Mouse (Mus musculus): ENCODE data around the gene Gm4981. TPM values are rescaled to one million over a fixed set of nuclear protein-coding genes. Genes with fewer than 3 reads are reported as not detected.
"Not testable (repeated sequence)": the region's sequence is repeated elsewhere in the genome, so short reads cannot be mapped to it uniquely, and the experiment has no call there.

Gene Gm4981
- not detected in 2 replicates for total RNA-seq (2017)

DNA sequence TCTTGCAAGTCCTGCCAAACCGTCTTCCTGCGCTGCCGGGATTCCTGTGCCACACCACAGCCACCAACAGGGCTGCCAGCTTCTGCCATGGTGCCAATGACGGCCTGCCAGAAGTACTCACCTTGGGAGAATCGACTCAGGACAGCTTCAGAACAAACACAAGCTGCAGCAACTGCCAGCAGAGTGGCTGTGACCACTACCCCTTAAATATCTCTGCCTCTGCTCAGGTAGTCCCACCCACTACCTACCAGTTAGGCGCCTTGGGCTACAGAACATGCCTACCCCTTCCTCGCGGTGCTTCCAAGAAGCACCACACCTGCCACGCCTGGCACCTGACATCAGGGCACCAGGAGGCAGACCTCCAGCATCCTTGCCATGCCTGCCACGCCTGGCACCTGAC, at the start of gene Gm4981:
Gm4981 (minus strand) TSS at position 89 of the 400 bp plus-strand sequence.
- no peak for ATAC-seq (replicated peaks in 1 of 2; ENCODE audit: insufficient read depth in 1 of 2, low FRiP score in 2 of 2, low TSS enrichment in 1 of 2, low read depth in 1 of 2, poor library complexity in 2 of 2, severe bottlenecking in 2 of 2)

DNA sequence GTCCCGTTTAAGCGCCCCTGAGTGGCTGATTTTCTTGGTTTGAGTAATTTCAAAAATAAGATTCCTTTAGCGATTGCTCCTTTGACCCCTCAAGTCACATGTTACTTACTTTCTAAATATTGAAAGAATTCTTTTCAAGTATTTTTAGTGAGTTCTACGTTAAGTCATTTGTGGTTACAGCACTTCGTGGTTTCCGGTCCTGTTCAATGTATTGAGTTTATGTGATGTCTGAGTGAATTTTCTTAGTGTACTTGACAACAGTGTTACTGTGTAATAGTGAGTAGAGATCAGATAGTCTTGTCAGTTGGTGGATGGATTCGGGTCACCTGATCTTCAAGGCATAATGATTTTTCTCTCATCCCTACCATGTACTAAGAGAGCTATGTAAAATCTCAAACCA, 45.7 kb upstream of the Gm4981 start:
- ATAC-seq (replicated peaks in 1 of 2; ENCODE audit: insufficient read depth in 1 of 2, low FRiP score in 2 of 2, low TSS enrichment in 1 of 2, low read depth in 1 of 2, poor library complexity in 2 of 2, severe bottlenecking in 2 of 2) = no peak

- no peak for ATAC-seq (replicated peaks in 1 of 2; ENCODE audit: insufficient read depth in 1 of 2, low FRiP score in 2 of 2, low TSS enrichment in 1 of 2, low read depth in 1 of 2, poor library complexity in 2 of 2, severe bottlenecking in 2 of 2)
Measured at GRCm38 (mm10) chr10:58258466-58258865, 22.0 kb upstream of the Gm4981 start.

DNA sequence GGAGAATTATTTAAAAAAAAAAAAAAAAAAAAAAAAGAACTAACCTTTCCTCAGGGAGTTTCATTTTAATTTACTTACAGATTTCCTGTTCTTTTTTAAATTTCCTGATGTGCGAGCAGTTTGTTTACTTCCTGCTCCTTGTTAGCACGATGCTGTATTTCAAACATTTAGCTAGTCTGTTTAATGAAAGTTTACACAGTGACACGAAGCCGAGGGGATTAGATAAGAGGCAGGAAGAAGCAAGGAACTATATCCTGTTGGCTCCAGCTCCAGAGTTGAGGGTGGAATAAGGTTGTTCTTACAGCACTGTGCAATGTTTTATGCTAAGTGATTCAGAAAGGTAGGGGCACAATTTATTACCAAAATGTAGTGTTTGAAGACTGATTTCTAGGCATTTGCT, 19.5 kb upstream of the Gm4981 start:
- ATAC-seq (replicated peaks in 1 of 2; ENCODE audit: insufficient read depth in 1 of 2, low FRiP score in 2 of 2, low TSS enrichment in 1 of 2, low read depth in 1 of 2, poor library complexity in 2 of 2, severe bottlenecking in 2 of 2) = no peak

- ATAC-seq (replicated peaks in 1 of 2; ENCODE audit: insufficient read depth in 1 of 2, low FRiP score in 2 of 2, low TSS enrichment in 1 of 2, low read depth in 1 of 2, poor library complexity in 2 of 2, severe bottlenecking in 2 of 2) = peak; percentile 99 to 100
Measured at GRCm38 (mm10) chr10:58255213-58255892, 18.9 kb upstream of the Gm4981 start, which contains the start of gene Gcc2. Gcc2 (plus strand) TSS chr10:58255497.

- ATAC-seq (replicated peaks in 1 of 2; ENCODE audit: insufficient read depth in 1 of 2, low FRiP score in 2 of 2, low TSS enrichment in 1 of 2, low read depth in 1 of 2, poor library complexity in 2 of 2, severe bottlenecking in 2 of 2) = peak in 1 of 2 experiments; percentile 16; a peak in 1 of 4 replicates
Measured at GRCm38 (mm10) chr10:58254635-58255175, 18.2 kb upstream of the Gm4981 start.

DNA sequence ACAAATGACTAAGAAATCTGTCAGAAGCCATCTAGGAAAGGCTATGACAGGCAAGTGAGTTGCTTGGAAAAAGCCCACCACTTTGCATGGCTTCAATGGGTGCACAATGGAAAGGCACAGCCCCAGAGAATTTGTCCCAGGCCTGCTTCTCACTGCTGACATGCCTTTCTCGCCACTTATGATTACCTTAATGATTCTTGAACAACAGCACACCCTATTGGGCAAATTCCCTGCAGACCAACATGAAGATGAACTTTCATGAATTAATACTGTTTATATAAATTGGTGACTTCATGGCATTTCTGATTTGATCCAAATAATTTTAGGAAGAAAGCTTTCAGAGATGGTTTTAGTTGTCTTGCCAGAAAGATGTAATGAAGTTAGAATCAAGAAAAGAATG, 13.0 kb upstream of the Gm4981 start:
- ATAC-seq (replicated peaks in 1 of 2; ENCODE audit: insufficient read depth in 1 of 2, low FRiP score in 2 of 2, low TSS enrichment in 1 of 2, low read depth in 1 of 2, poor library complexity in 2 of 2, severe bottlenecking in 2 of 2) = no peak

DNA sequence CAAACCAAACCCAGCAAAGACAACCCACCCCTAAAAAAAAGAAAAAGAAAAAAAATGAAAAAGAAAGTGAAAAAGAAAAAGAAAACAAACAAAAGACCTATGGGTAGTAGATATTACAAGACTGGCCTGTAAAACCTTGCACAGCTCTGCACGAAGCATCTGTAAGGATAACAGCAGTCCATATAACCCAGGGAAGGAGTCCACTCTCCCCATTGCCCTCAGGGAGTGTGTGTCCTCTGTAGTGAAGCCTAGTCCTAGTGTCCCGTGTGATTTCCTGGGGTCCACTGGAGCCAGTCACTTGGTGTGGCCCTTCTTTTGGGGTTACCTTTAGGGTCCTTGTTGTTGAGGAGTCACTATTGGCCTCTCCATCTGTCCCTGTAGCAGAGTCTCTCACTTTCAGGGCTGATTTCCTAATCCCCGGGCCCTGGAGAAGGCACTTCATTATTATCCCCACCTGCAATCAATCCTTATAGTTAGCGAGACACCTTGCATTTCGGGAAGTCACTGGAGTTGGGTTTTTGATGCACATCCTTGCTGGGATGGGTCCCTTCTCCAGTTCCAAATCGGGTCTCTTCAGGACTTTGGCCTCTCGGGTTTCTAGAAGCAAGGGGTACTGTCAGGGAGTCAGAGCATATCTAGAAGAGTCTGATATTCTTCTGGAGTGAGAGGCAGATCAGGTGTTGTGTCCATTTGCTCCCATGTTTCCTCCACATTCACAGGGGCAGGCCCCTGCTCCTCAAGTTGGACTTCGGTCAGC, 2.7 kb upstream of the Gm4981 start:
- peak; percentile 66 to 69; a peak in 3 of 4 replicates for ATAC-seq (replicated peaks in 1 of 2; ENCODE audit: insufficient read depth in 1 of 2, low FRiP score in 2 of 2, low TSS enrichment in 1 of 2, low read depth in 1 of 2, poor library complexity in 2 of 2, severe bottlenecking in 2 of 2)

- not testable (repeated sequence) for ATAC-seq (replicated peaks in 1 of 2; ENCODE audit: insufficient read depth in 1 of 2, low FRiP score in 2 of 2, low TSS enrichment in 1 of 2, low read depth in 1 of 2, poor library complexity in 2 of 2, severe bottlenecking in 2 of 2)
Measured at GRCm38 (mm10) chr10:58234985-58235384, 1.5 kb downstream of the Gm4981 start.

GRCm38 (mm10) chr10:58233740-58234121, 2.8 kb downstream of the Gm4981 start:
- ATAC-seq (replicated peaks in 1 of 2; ENCODE audit: insufficient read depth in 1 of 2, low FRiP score in 2 of 2, low TSS enrichment in 1 of 2, low read depth in 1 of 2, poor library complexity in 2 of 2, severe bottlenecking in 2 of 2) = not testable (repeated sequence)

- ATAC-seq (replicated peaks in 1 of 2; ENCODE audit: insufficient read depth in 1 of 2, low FRiP score in 2 of 2, low TSS enrichment in 1 of 2, low read depth in 1 of 2, poor library complexity in 2 of 2, severe bottlenecking in 2 of 2) = peak; percentile 3 to 6; a peak in 3 of 4 replicates
Measured at GRCm38 (mm10) chr10:58233054-58233739, 3.3 kb downstream of the Gm4981 start.

- peak in 1 of 2 experiments; percentile 27; a peak in 3 of 4 replicates for ATAC-seq (replicated peaks in 1 of 2; ENCODE audit: insufficient read depth in 1 of 2, low FRiP score in 2 of 2, low TSS enrichment in 1 of 2, low read depth in 1 of 2, poor library complexity in 2 of 2, severe bottlenecking in 2 of 2)
Measured at GRCm38 (mm10) chr10:58232641-58232969, 3.9 kb downstream of the Gm4981 start, which contains the start of gene Duxf3. Duxf3 (minus strand) TSS chr10:58232675.

GRCm38 (mm10) chr10:58231779-58232640, 4.5 kb downstream of the Gm4981 start:
- ATAC-seq (replicated peaks in 1 of 2; ENCODE audit: insufficient read depth in 1 of 2, low FRiP score in 2 of 2, low TSS enrichment in 1 of 2, low read depth in 1 of 2, poor library complexity in 2 of 2, severe bottlenecking in 2 of 2) = peak; percentile 33 to 53

DNA sequence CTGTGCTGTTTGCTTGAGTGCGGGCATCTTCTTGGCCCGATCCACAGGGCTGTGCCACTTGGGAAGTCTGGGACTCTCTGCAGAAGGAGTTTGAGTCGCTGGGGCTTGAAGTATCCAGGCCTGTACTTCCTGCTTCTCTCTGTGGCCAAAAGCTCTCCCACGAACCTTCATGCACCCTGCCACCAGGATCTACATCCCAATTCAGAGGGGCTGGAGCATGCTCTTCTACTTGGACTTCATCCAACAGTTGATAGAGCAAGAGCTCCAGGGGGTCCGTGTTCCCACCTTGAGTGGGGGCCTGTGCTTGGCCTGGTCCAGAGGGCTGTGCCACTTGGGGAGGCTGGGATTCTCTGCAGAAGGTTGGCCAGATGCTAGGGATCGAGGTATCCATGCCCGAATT, 5.4 kb downstream of the Gm4981 start:
- not testable (repeated sequence) for ATAC-seq (replicated peaks in 1 of 2; ENCODE audit: insufficient read depth in 1 of 2, low FRiP score in 2 of 2, low TSS enrichment in 1 of 2, low read depth in 1 of 2, poor library complexity in 2 of 2, severe bottlenecking in 2 of 2)

DNA sequence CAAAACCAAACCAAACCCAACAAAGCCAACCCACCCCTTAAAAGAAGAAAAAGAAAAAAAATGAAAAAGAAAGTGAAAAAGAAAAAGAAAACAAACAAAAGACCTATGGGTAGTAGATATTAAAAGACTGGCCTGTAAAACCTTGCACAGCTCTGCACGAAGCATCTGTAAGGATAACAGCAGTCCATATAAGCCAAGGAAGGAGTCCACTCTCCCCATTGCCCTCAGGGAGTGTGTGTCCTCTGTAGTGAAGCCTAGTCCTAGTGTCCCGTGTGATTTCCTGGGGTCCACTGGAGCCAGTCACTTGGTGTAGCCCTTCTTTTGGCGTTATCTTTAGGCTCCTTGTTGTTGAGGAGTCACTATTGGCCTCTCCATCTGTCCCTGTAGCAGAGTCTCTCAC, 6.5 kb downstream of the Gm4981 start:
- ATAC-seq (replicated peaks in 1 of 2; ENCODE audit: insufficient read depth in 1 of 2, low FRiP score in 2 of 2, low TSS enrichment in 1 of 2, low read depth in 1 of 2, poor library complexity in 2 of 2, severe bottlenecking in 2 of 2) = not testable (repeated sequence)

DNA sequence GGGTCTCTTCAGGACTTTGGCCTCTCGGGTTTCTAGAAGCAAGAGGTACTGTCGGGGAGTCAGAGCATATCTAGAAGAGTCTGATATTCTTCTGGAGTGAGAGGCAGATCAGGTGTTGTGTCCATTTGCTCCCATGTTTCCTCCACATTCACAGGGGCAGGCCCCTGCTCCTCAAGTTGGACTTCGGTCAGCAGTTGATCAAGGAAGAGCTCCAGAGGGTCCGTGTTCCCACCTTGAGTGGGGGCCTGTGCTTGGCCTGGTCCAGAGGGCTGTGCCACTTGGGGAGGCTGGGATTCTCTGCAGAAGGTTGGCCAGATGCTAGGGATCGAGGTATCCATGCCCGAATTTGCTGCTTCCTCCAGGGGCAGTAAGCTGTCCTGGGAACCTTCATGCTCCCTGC, 8.7 kb downstream of the Gm4981 start:
- ATAC-seq (replicated peaks in 1 of 2; ENCODE audit: insufficient read depth in 1 of 2, low FRiP score in 2 of 2, low TSS enrichment in 1 of 2, low read depth in 1 of 2, poor library complexity in 2 of 2, severe bottlenecking in 2 of 2) = not testable (repeated sequence)

DNA sequence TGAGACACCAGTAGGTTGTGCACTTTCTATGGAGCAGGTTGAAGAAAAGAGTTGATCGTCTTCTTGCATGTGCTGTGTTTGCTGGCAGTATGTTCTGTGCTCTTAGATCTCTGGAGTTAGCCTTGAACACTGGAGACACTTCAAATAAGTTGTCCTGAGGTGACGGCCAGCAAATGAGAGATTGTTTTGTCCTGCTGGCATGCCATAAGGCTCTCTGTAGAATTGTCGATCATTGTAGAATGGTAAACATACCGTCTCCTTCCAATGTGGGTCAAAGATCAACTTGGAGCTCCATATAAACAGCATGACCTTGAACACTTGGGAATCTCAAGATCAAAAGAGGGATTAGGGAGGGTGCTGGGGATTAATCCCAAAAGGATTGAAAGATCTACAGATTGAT, 10.1 kb downstream of the Gm4981 start:
- ATAC-seq (replicated peaks in 1 of 2; ENCODE audit: insufficient read depth in 1 of 2, low FRiP score in 2 of 2, low TSS enrichment in 1 of 2, low read depth in 1 of 2, poor library complexity in 2 of 2, severe bottlenecking in 2 of 2) = not testable (repeated sequence)
